Mouse (Mus musculus) brown adipose tissue, adult 24 weeks (tissue): ENCODE data around the gene Gcdh. TPM values are rescaled to one million over a fixed set of nuclear protein-coding genes. Genes with fewer than 3 reads are reported as not detected.

ENCODE experiments used
- H3K27ac ChIP-seq: fragments of 200-500 bp; replicated peaks from 2 replicates; pipeline ENCODE4 v1.5.1; 2012; ENCODE audit warnings: low read depth, mild to moderate bottlenecking, low read length
- H3K4me1 ChIP-seq: fragments of 200-500 bp; 2 replicates; pipeline ENCODE4 v1.6.1; 2012; ENCODE audit warnings: low read length, mixed read lengths; ENCODE audit not compliant: control insufficient read depth, insufficient read depth, insufficient read length
- H3K4me3 ChIP-seq: fragments of 200-500 bp; 2 replicates; pipeline ENCODE4 v1.5.1; 2012; ENCODE audit warnings: low read depth, mild to moderate bottlenecking, low read length, moderate library complexity; ENCODE audit not compliant: insufficient read depth
- polyA plus RNA-seq: library from polyadenylated mRNA; stranded (reverse); fragments of >200 nt; gene quantifications from 2 replicates; pipeline ENCODE4 v1.2.4, GENCODE M21; 2012; ENCODE audit not compliant: missing spikeins, insufficient read depth, insufficient read length

Gene Gcdh
- polyA plus RNA-seq, 1 experiment = 53.8 TPM

GRCm38 (mm10) chr8:84902920-84903661 lies 9.4 kb upstream of the Gcdh start:
- no peaks in the 10 kb centered on the region for H3K4me1 ChIP-seq
- no peak overlapping the region for H3K27ac ChIP-seq
- peak overlapping the region; percentile 63 for H3K4me3 ChIP-seq

- no peaks in the 10 kb centered on the region for H3K4me1 ChIP-seq
- peak overlapping the region; percentile 63 for H3K4me3 ChIP-seq
- no peak overlapping the region for H3K27ac ChIP-seq
Observed at GRCm38 (mm10) chr8:84902367-84902919, 8.7 kb upstream of the Gcdh start.

GRCm38 (mm10) chr8:84901752-84902151 lies 8.0 kb upstream of the Gcdh start, which contains the start of gene Klf1:
TSS of gene Klf1 (plus strand) at chr8:84901928.
- Histone ChIP-seq H3K27ac (no peak within 1 kb of the TSS), H3K4me3 (peak within 1 kb of the TSS; percentile 63), H3K4me1 (no peaks in the 10 kb centered on the region)

GRCm38 (mm10) chr8:84901071-84901470 lies 7.3 kb upstream of the Gcdh start:
- H3K4me3 ChIP-seq = no peak overlapping the region

GRCm38 (mm10) chr8:84895963-84896362 lies 2.2 kb upstream of the Gcdh start:
- Histone ChIP-seq H3K4me3 (no peak overlapping the region), H3K27ac (no peak overlapping the region), H3K4me1 (peaks cover 3% of the 10 kb centered on the region; the same call in 1 of the 2 replicates)

More at GRCm38 (mm10) chr8:84901071-84901470, 7.3 kb upstream of the Gcdh start:
- H3K27ac ChIP-seq = no peak overlapping the region
- no peaks in the 10 kb centered on the region for H3K4me1 ChIP-seq

GRCm38 (mm10) chr8:84892993-84893708 lies 570 bp downstream of the Gcdh start:
- peak overlapping the region; percentile 84 for H3K4me3 ChIP-seq
- H3K27ac ChIP-seq = no peak overlapping the region
- peaks cover 3% of the 10 kb centered on the region; the same call in 1 of the 2 replicates for H3K4me1 ChIP-seq

- H3K4me3 ChIP-seq = no peak overlapping the region
- H3K27ac ChIP-seq = no peak overlapping the region
- peaks cover 3% of the 10 kb centered on the region; the same call in 1 of the 2 replicates for H3K4me1 ChIP-seq
Observed at GRCm38 (mm10) chr8:84889141-84889540, 4.6 kb downstream of the Gcdh start.

GRCm38 (mm10) chr8:84888280-84888679 lies 5.4 kb downstream of the Gcdh start:
- peaks cover 3% of the 10 kb centered on the region; the same call in 1 of the 2 replicates for H3K4me1 ChIP-seq
- no peak overlapping the region for H3K4me3 ChIP-seq
- H3K27ac ChIP-seq = no peak overlapping the region

- no peak overlapping the region for H3K27ac ChIP-seq
- H3K4me1 ChIP-seq = no peaks in the 10 kb centered on the region
- no peak overlapping the region for H3K4me3 ChIP-seq
Observed at GRCm38 (mm10) chr8:84884728-84885127, 9.0 kb downstream of the Gcdh start.

GRCm38 (mm10) chr8:84878915-84879314 lies 14.8 kb downstream of the Gcdh start:
- H3K4me1 ChIP-seq = no peaks in the 10 kb centered on the region
- H3K4me3 ChIP-seq = no peak overlapping the region
- no peak overlapping the region for H3K27ac ChIP-seq

- Histone ChIP-seq H3K27ac (no peak overlapping the region), H3K4me3 (no peak overlapping the region), H3K4me1 (peaks cover 3% of the 10 kb centered on the region; the same call in 1 of the 2 replicates)
Observed at GRCm38 (mm10) chr8:84877297-84878035, 16.3 kb downstream of the Gcdh start.

GRCm38 (mm10) chr8:84874339-84874738 lies 19.4 kb downstream of the Gcdh start:
- Histone ChIP-seq H3K4me3 (no peak overlapping the region), H3K4me1 (peaks cover 3% of the 10 kb centered on the region; the same call in 1 of the 2 replicates), H3K27ac (no peak overlapping the region)

GRCm38 (mm10) chr8:84873016-84873415 lies 20.7 kb downstream of the Gcdh start:
- Histone ChIP-seq H3K27ac (no peak overlapping the region), H3K4me3 (peak overlapping the region; percentile 52; the same call in 1 of the 2 replicates)

GRCm38 (mm10) chr8:84872309-84872965 lies 21.3 kb downstream of the Gcdh start:
- H3K4me3 ChIP-seq = peak overlapping the region; percentile 52
- H3K27ac ChIP-seq = no peak overlapping the region
- H3K4me1 ChIP-seq = peaks cover 3% of the 10 kb centered on the region; the same call in 1 of the 2 replicates

More at GRCm38 (mm10) chr8:84873016-84873415, 20.7 kb downstream of the Gcdh start:
- peaks cover 3% of the 10 kb centered on the region; the same call in 1 of the 2 replicates for H3K4me1 ChIP-seq
